Mouse (Mus musculus) bone marrow macrophage, adult 2 months (primary cell): Measurements from ENCODE around the gene Gm26920. TPM values are rescaled to one million over a fixed set of nuclear protein-coding genes. Genes with fewer than 3 reads are reported as not detected.
"Not testable (repeated sequence)": the region's sequence is repeated elsewhere in the genome, so short reads cannot be mapped to it uniquely, and the experiment has no call there.

Experiments used
- H3K27ac ChIP-seq: 2 replicates; pipeline ENCODE4 v1.5.1; 2012; ENCODE audit warnings: low read depth, low read length; ENCODE audit not compliant: insufficient read depth
- H3K4me1 ChIP-seq: 2 replicates; pipeline ENCODE4 v1.6.1; 2012; ENCODE audit warnings: low read length; ENCODE audit not compliant: control insufficient read depth, insufficient read depth
- H3K4me3 ChIP-seq: 2 replicates; pipeline ENCODE4 v1.5.1; 2012; ENCODE audit warnings: mild to moderate bottlenecking, low read length, moderate library complexity; ENCODE audit not compliant: insufficient read depth
- CTCF ChIP-seq: IDR thresholded peaks from 2 replicates; pipeline ENCODE4 v1.5.1; 2012; ENCODE audit warnings: low read depth, mild to moderate bottlenecking, low read length, moderate library complexity
- POLR2A ChIP-seq: IDR thresholded peaks from 2 replicates; pipeline ENCODE4 v1.6.1; 2012; ENCODE audit warnings: mild to moderate bottlenecking, low read depth, low read length, borderline replicate concordance
- polyA plus RNA-seq: library from polyadenylated mRNA; stranded (reverse); fragments of >200 nt; gene quantifications from 2 replicates; pipeline ENCODE4 v1.2.4, GENCODE M21; 2012; ENCODE audit not compliant: missing spikeins, insufficient read depth, insufficient read length

Gm26920 gene
- polyA plus RNA-seq, result not detected in 2 replicates

DNA sequence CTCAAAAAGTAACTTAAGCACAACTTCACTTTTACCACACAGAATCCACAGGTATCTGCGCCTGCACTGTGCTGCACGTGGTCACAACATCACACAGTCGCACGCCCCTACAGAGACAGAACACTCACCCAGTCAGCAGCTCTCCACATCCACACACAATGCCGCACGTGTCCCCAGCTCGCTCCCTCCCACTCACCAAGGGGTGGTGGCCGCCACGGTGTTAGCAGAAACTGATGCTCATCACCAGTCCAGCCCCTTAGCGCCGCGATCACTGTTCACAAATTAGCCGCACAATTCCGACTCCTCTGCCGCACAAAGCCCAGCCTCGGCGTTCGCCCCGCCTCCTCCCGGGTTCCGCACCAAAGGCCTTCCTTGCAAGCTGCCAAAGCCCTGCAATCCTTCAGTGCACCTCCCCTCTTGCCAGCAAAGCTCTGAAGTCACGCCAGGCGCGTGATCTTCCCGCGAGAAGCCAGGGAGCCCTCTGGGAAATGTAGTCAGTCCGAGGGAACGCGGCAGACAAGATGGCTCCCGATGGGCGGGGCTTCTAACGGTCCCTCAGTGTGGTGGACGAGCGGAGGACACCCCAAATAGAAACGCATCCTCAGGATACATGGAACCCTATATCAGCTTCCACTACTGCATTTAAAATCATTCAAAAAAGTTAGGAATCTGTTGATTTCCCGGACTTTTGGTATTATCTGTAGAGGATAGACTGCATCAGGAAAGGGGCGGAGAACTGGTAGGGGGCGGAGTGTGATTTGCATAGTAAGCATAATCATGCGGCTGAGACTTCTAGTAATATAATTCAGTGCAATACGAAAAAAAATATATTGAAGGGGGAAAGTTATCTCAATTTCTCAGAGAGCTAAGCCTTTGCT, at the start of gene Gm26920, which contains the start of gene Zfp566:
Gene Gm26920 (minus strand): TSS at position 319 of the 878 bp plus-strand sequence.
Gene Zfp566 (minus strand): TSS at position 436 of the 878 bp plus-strand sequence.
- TF ChIP-seq POLR2A, result no peak; the same call in 1 of the 2 replicates
- TF ChIP-seq CTCF, result no peak
- H3K4me1 ChIP-seq, result peaks cover 10% of the 10 kb centered on the region

DNA sequence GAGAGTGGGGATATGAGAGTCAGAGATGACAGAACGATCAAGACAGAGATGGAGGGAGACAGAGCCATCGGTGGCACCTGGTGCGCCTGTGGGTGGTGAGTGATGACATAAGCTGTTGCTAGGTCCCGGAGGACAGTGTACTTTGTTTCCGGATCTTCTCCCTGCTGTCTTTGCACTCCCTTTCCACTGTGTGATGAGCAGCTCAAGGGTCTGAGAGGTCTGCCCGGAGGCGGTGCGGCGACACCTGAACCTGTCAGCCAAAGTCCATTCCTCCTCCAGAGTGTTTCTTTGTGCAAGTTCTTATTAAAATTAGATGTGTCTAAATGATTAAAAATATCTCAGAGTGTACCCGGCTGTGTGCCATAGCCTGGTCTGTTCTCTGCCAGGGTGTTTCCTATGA, 46.6 kb upstream of the Gm26920 start:
- Histone ChIP-seq H3K4me3 (no peak overlapping the region), H3K27ac (no peak overlapping the region), H3K4me1 (no peaks in the 10 kb centered on the region)
- TF ChIP-seq CTCF, result no peak
- no peak for TF ChIP-seq POLR2A

More for the DNA sequence above, at the start of gene Gm26920, which contains the start of gene Zfp566:
- peak within 1 kb of the TSS; percentile 34 for H3K27ac ChIP-seq
- H3K4me3 ChIP-seq, result peak within 1 kb of the TSS; percentile 95

DNA sequence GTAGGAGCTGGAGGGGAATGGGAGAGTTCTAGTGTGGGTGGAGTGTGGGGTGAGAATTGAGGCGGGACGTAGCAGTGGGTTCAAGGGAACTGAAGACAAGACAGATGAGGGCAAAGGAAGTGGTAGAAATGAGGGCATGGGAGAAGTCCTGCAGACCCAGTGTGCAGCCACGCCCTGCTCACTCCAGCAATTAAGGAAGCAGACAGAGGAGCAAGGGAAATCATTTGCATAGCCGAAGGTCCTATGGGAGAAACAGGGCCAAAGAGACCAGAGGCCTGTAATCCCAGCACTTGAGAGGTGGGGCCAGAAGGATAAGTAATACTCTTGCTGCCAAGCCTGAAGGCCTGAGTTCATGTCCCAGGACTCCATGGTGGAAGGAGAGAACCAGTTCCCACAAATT, 42.2 kb upstream of the Gm26920 start:
- TF ChIP-seq CTCF (no peak), POLR2A (no peak)

DNA sequence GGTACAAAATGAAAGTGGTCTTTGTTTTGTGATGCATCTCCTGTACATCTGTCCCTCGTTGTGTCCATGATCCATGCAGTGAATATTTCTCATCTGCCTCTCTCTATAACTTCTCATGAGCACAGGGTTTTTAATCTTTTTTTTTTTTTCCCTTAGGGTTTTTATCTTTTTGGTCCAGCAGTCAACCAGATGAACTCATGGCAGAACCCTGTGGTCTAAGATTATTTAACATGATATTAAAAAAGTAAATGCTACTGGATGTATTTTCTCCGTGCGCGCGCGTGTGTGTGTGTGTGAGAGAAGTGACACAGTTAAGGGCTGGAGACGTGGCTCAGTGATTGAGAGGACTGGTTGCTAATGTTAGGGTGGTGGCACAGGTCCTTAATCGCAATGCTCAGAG, 39.7 kb upstream of the Gm26920 start:
- no peaks in the 10 kb centered on the region for H3K4me1 ChIP-seq
- no peak overlapping the region for H3K4me3 ChIP-seq
- H3K27ac ChIP-seq, result no peak overlapping the region
- no peak for TF ChIP-seq POLR2A
- TF ChIP-seq CTCF, result no peak

More for the DNA sequence above, 42.2 kb upstream of the Gm26920 start:
- no peak overlapping the region for H3K27ac ChIP-seq
- no peak overlapping the region for H3K4me3 ChIP-seq
- H3K4me1 ChIP-seq, result no peaks in the 10 kb centered on the region

GRCm38 (mm10) chr7:30122188-30122530, 31.9 kb upstream of the Gm26920 start:
- peak overlapping the region; percentile 89 for H3K4me3 ChIP-seq
- peak overlapping the region; percentile 22 for H3K27ac ChIP-seq
- H3K4me1 ChIP-seq, result peaks cover 7% of the 10 kb centered on the region; the same call in 1 of the 2 replicates
- TF ChIP-seq CTCF, result no peak
- TF ChIP-seq POLR2A, result no peak

- Histone ChIP-seq H3K4me1 (peaks cover 7% of the 10 kb centered on the region; the same call in 1 of the 2 replicates), H3K27ac (peak within 1 kb of the TSS; percentile 58), H3K4me3 (peak within 1 kb of the TSS; percentile 89)
- no peak for TF ChIP-seq CTCF
- TF ChIP-seq POLR2A, result no peak
Measured at GRCm38 (mm10) chr7:30121308-30122187, 31.3 kb upstream of the Gm26920 start, which contains the start of gene Zfp382. TSS of gene Zfp382 (plus strand) at chr7:30121942.

- H3K27ac ChIP-seq, H3K4me3 ChIP-seq, H3K4me1 ChIP-seq: not testable (repeated sequence)
Measured at GRCm38 (mm10) chr7:30117935-30118334, 27.7 kb upstream of the Gm26920 start.

- H3K4me1 ChIP-seq, result peaks cover 2% of the 10 kb centered on the region; the same call in 1 of the 2 replicates
- TF ChIP-seq CTCF (no peak), POLR2A (no peak)
- no peak overlapping the region for H3K27ac ChIP-seq
- H3K4me3 ChIP-seq, result no peak overlapping the region
Measured at GRCm38 (mm10) chr7:30116076-30116475, 25.9 kb upstream of the Gm26920 start.

DNA sequence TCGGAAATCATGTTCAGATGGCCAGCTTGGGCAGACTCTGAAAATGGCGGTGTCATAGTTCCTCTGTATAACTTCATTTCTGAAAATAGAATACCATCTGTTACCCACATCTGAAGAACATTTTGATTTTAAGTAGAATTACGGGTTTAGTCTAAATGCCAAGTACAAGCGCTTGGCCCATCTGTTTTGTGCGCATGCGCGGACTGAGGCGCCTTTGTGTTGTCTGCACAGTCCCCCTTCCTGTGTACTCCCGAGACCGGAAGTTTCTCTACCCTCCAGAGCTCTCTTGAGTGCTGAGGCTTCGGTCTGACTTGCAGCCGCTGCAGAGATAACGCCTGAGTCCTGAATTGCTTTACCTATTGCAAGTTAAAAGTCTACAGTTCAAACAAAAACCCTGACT, 9.1 kb upstream of the Gm26920 start:
- H3K4me1 ChIP-seq, result peaks cover 4% of the 10 kb centered on the region
- no peak overlapping the region for H3K4me3 ChIP-seq
- no peak overlapping the region for H3K27ac ChIP-seq
- TF ChIP-seq CTCF, result no peak
- TF ChIP-seq POLR2A, result no peak
